Mouse (Mus musculus) midbrain, postnatal 0 days (tissue): Measurements from ENCODE around the gene Tenm4. TPM values are rescaled to one million over a fixed set of nuclear protein-coding genes. Genes with fewer than 3 reads are reported as not detected.

Experiments used
- ATAC-seq: fragments of 200-750 bp; cut with Nextera tagmentation; 2 replicates; pipeline ENCODE4 v1.8.0; 2017; ENCODE audit warnings: moderate number of reproducible peaks, mild to moderate bottlenecking, moderate TSS enrichment, moderate library complexity; ENCODE audit not compliant: low FRiP score
- DNase-seq: peaks from one replicate; pipeline ENCODE4 v3.0.0-alpha.2; 2015; ENCODE audit warnings: low spot score
- H3K27ac ChIP-seq: fragments of 300-500 bp; sonication (generic); 2 replicates; pipeline ENCODE4 v1.5.1; 2014; ENCODE audit warnings: low read depth, mild to moderate bottlenecking, low read length, mixed read lengths
- H3K27me3 ChIP-seq: fragments of 300-500 bp; sonication (generic); 2 replicates; pipeline ENCODE4 v1.6.1; 2014; ENCODE audit warnings: low read length, control low read depth, mixed read lengths; ENCODE audit not compliant: insufficient read depth
- H3K36me3 ChIP-seq: fragments of 300-500 bp; sonication (generic); 2 replicates; pipeline ENCODE4 v1.6.1; 2014; ENCODE audit warnings: low read length, control low read depth, mixed read lengths; ENCODE audit not compliant: insufficient read depth
- H3K4me1 ChIP-seq: fragments of 300-500 bp; sonication (generic); 2 replicates; pipeline ENCODE4 v1.6.1; 2014; ENCODE audit warnings: mild to moderate bottlenecking, control low read depth, antibody characterized with exemption, low read length, mixed read lengths; ENCODE audit not compliant: insufficient read depth
- H3K4me2 ChIP-seq: fragments of 300-500 bp; sonication (generic); 2 replicates; pipeline ENCODE4 v1.6.1; 2014; ENCODE audit warnings: low read depth, mild to moderate bottlenecking, low read length, mixed read lengths; ENCODE audit not compliant: poor library complexity, severe bottlenecking
- H3K4me3 ChIP-seq: fragments of 300-500 bp; sonication (generic); 2 replicates; pipeline ENCODE4 v1.5.1; 2014; ENCODE audit warnings: low read depth, mild to moderate bottlenecking, low read length, moderate library complexity
- H3K9ac ChIP-seq: fragments of 300-500 bp; sonication (generic); replicated peaks from 2 replicates; pipeline ENCODE4 v1.6.1; 2014; ENCODE audit warnings: mild to moderate bottlenecking, low read length, moderate library complexity, mixed read lengths; ENCODE audit not compliant: poor library complexity, severe bottlenecking
- H3K9me3 ChIP-seq: fragments of 300-500 bp; sonication (generic); 2 replicates; pipeline ENCODE4 v1.6.1; 2016; ENCODE audit warnings: low read length, control low read depth
- CTCF ChIP-seq: IDR thresholded peaks from 2 replicates; pipeline ENCODE4 v1.5.1; 2016; ENCODE audit warnings: antibody characterized with exemption, mild to moderate bottlenecking
- WGBS: fragments of 180-500 bp; shearing (Covaris S2); extraction: QIAGEN DNeasy Blood & Tissue Kit; methylation state at CpG from one replicate; pipeline ENCODE4 v1.1.7; 2014; 5-methylcytosine and 5-hydroxymethylcytosine counted together
- polyA plus RNA-seq: library from polyadenylated mRNA; unstranded; fragments of >200 nt; fragmentation: Nextera tagmentation; extraction: Ambion mirVana; gene quantifications from 2 replicates; pipeline ENCODE4 v1.2.1, GENCODE M21; 2015
- total RNA-seq: library from RNA; depleted of rRNA; stranded (reverse); fragments of >200 nt; gene quantifications from 2 replicates; pipeline ENCODE4 v1.2.3, GENCODE M21; 2014

Tenm4 gene
- total and polyA plus RNA-seq, 2 experiments from 2014 or later = 35.9 to 56.0 TPM

- Histone ChIP-seq H3K27me3 (no peaks in the 10 kb centered on the region), H3K27ac (no peak overlapping the region; the same call in 1 of the 2 replicates), H3K9ac (no peak overlapping the region), H3K4me2 (no peak overlapping the region), H3K9me3 (no peaks in the 10 kb centered on the region), H3K36me3 (0 out of 2 replicates have a peak, but pooled peaks cover 5% of the 10 kb centered on the region), H3K4me1 (no peaks in the 10 kb centered on the region), H3K4me3 (no peak overlapping the region)
- no peak for DNase-seq
- WGBS = 35% methylated on average over 3 of the region's 3 CpGs
- peak; percentile 44 for ATAC-seq
- no peak for TF ChIP-seq CTCF
These were observed 662.0 kb downstream of the Tenm4 start for GRCm38 (mm10) chr7:96833012-96833411.

- no peak; the same call in 1 of the 2 replicates for TF ChIP-seq CTCF
- Histone ChIP-seq H3K27ac (no peak overlapping the region), H3K9ac (no peak overlapping the region), H3K27me3 (no peaks in the 10 kb centered on the region), H3K36me3 (0 out of 2 replicates have a peak, but pooled peaks cover 11% of the 10 kb centered on the region), H3K4me3 (no peak overlapping the region), H3K9me3 (no peaks in the 10 kb centered on the region), H3K4me1 (no peaks in the 10 kb centered on the region), H3K4me2 (no peak overlapping the region)
- 37% methylated on average over 6 of the region's 6 CpGs for WGBS
- peak; percentile 76 for DNase-seq
- no peak for ATAC-seq
These were observed 663.7 kb downstream of the Tenm4 start for GRCm38 (mm10) chr7:96834681-96835289.

- ATAC-seq (no peak), DNase-seq (no peak)
- Histone ChIP-seq H3K4me3 (no peak overlapping the region), H3K27ac (no peak overlapping the region), H3K27me3 (no peaks in the 10 kb centered on the region), H3K4me2 (no peak overlapping the region), H3K4me1 (no peaks in the 10 kb centered on the region), H3K36me3 (0 out of 2 replicates have a peak, but pooled peaks cover 11% of the 10 kb centered on the region), H3K9me3 (no peaks in the 10 kb centered on the region), H3K9ac (no peak overlapping the region)
- WGBS = 55% methylated on average over 2 of the region's 2 CpGs
- TF ChIP-seq CTCF = no peak
These were observed 664.3 kb downstream of the Tenm4 start for GRCm38 (mm10) chr7:96835313-96835712.

GRCm38 (mm10) chr7:96838271-96838841 is 667.3 kb downstream of the Tenm4 start:
- no peak overlapping the region for H3K9ac ChIP-seq
- no peaks in the 10 kb centered on the region for H3K9me3 ChIP-seq
- H3K4me2 ChIP-seq = no peak overlapping the region
- 72% methylated on average over 8 of the region's 8 CpGs for WGBS
- H3K27ac ChIP-seq = no peak overlapping the region
- H3K27me3 ChIP-seq = no peaks in the 10 kb centered on the region
- ATAC-seq (no peak; the same call in 1 of the 2 replicates), DNase-seq (peak; percentile 38)
- TF ChIP-seq CTCF = no peak
- H3K4me1 ChIP-seq = no peaks in the 10 kb centered on the region
- H3K4me3 ChIP-seq = no peak overlapping the region
- H3K36me3 ChIP-seq = 0 out of 2 replicates have a peak, but pooled peaks cover 11% of the 10 kb centered on the region

GRCm38 (mm10) chr7:96838926-96839325 is 667.9 kb downstream of the Tenm4 start:
- H3K9me3 ChIP-seq = no peaks in the 10 kb centered on the region
- WGBS = 96% methylated on average over 4 of the region's 4 CpGs
- no peaks in the 10 kb centered on the region for H3K4me1 ChIP-seq
- no peak for TF ChIP-seq CTCF
- no peak overlapping the region for H3K9ac ChIP-seq
- DNase-seq (no peak), ATAC-seq (no peak)
- 0 out of 2 replicates have a peak, but pooled peaks cover 11% of the 10 kb centered on the region for H3K36me3 ChIP-seq
- H3K27me3 ChIP-seq = no peaks in the 10 kb centered on the region
- no peak overlapping the region for H3K27ac ChIP-seq
- H3K4me2 ChIP-seq = no peak overlapping the region
- H3K4me3 ChIP-seq = no peak overlapping the region

GRCm38 (mm10) chr7:96839586-96839985 is 668.5 kb downstream of the Tenm4 start:
- ATAC-seq (no peak), DNase-seq (no peak)
- Histone ChIP-seq H3K4me3 (no peak overlapping the region), H3K27me3 (no peaks in the 10 kb centered on the region), H3K36me3 (0 out of 2 replicates have a peak, but pooled peaks cover 11% of the 10 kb centered on the region), H3K9me3 (no peaks in the 10 kb centered on the region), H3K4me1 (no peaks in the 10 kb centered on the region), H3K9ac (no peak overlapping the region), H3K27ac (no peak overlapping the region), H3K4me2 (no peak overlapping the region)
- WGBS = 87% methylated on average over 4 of the region's 4 CpGs
- TF ChIP-seq CTCF = no peak
